Mouse (Mus musculus) kidney, embryonic 14.5 days (tissue): ENCODE data around the gene Tns3. TPM values are rescaled to one million over a fixed set of nuclear protein-coding genes. Genes with fewer than 3 reads are reported as not detected.

ENCODE experiments used
- ATAC-seq: fragments of 200-750 bp; cut with Nextera tagmentation; 2 replicates; pipeline ENCODE4 v1.8.0; 2017; ENCODE audit warnings: moderate number of reproducible peaks, mild to moderate bottlenecking, moderate TSS enrichment, moderate library complexity; ENCODE audit not compliant: low FRiP score, low TSS enrichment
- H3K27ac ChIP-seq: fragments of 300-500 bp; sonication (generic); 2 replicates; pipeline ENCODE4 v1.5.1; 2014; ENCODE audit warnings: low read depth, mild to moderate bottlenecking, low read length, moderate library complexity, mixed read lengths
- H3K27me3 ChIP-seq: fragments of 300-500 bp; sonication (generic); 2 replicates; pipeline ENCODE4 v1.6.1; 2014; ENCODE audit warnings: mild to moderate bottlenecking, low read length; ENCODE audit not compliant: control insufficient read depth, insufficient read depth
- H3K36me3 ChIP-seq: fragments of 300-500 bp; sonication (generic); 2 replicates; pipeline ENCODE4 v1.6.1; 2014; ENCODE audit warnings: low read length, mixed read lengths; ENCODE audit not compliant: control insufficient read depth, insufficient read depth
- H3K4me1 ChIP-seq: fragments of 300-500 bp; sonication (generic); 2 replicates; pipeline ENCODE4 v1.6.1; 2014; ENCODE audit warnings: low read length, mixed read lengths; ENCODE audit not compliant: control insufficient read depth, insufficient read depth
- H3K4me2 ChIP-seq: fragments of 300-500 bp; sonication (generic); replicated peaks from 2 replicates; pipeline ENCODE4 v1.6.1; 2014; ENCODE audit warnings: low read depth, mild to moderate bottlenecking, low read length
- H3K4me3 ChIP-seq: fragments of 300-500 bp; sonication (generic); 2 replicates; pipeline ENCODE4 v1.5.1; 2014; ENCODE audit warnings: mild to moderate bottlenecking, low read length
- H3K9ac ChIP-seq: fragments of 300-500 bp; sonication (generic); 2 replicates; pipeline ENCODE4 v1.6.1; 2014; ENCODE audit warnings: low read depth, mild to moderate bottlenecking, low read length, moderate library complexity
- H3K9me3 ChIP-seq: fragments of 300-500 bp; sonication (generic); 2 replicates; pipeline ENCODE4 v1.6.1; 2016; ENCODE audit warnings: low read length; ENCODE audit not compliant: control insufficient read depth
- WGBS: fragments of 180-500 bp; shearing (Covaris S2); extraction: QIAGEN DNeasy Blood & Tissue Kit; methylation state at CpG from one replicate; pipeline ENCODE4 v1.1.7; 2014; 5-methylcytosine and 5-hydroxymethylcytosine counted together
- polyA plus RNA-seq: library from polyadenylated mRNA; unstranded; fragments of >200 nt; fragmentation: Nextera tagmentation; extraction: Ambion mirVana; gene quantifications from 2 replicates; pipeline ENCODE4 v1.2.1, GENCODE M21; 2014

Tns3 gene
- polyA plus RNA-seq, 1 experiment from 2014 or later, result 20.3 TPM

DNA sequence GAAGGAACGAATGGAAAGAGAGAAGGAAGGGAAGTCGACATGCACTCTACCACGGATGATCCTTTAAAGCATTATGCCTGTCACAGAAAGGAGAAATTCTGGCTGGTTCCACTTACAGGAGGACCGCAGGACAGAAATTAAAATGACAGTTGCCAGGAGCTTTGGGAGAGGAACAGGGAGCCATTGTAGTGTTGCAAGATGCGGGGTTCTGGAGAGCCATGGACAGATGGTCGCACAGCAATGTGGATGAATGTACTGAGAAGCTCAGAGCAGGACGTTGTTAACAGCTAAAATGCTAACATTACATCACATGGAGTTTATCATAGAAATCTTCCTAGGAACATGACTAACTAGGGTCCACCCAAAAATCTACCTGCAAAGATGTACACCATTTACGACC lies 6.8 kb downstream of the Tns3 start:
- no peak for ATAC-seq
- Histone ChIP-seq H3K9ac (no peak overlapping the region), H3K36me3 (peaks cover 4% of the 10 kb centered on the region; the same call in 1 of the 2 replicates), H3K4me3 (no peak overlapping the region), H3K4me2 (no peak overlapping the region), H3K9me3 (no peaks in the 10 kb centered on the region), H3K27me3 (no peaks in the 10 kb centered on the region), H3K27ac (no peak overlapping the region), H3K4me1 (peaks cover 55% of the 10 kb centered on the region)
- 91% methylated on average over 8 of the region's 8 CpGs for WGBS

- peak; percentile 29; the same call in 1 of the 2 replicates for ATAC-seq
- no peaks in the 10 kb centered on the region for H3K27me3 ChIP-seq
- peaks cover 4% of the 10 kb centered on the region; the same call in 1 of the 2 replicates for H3K36me3 ChIP-seq
- peaks cover 54% of the 10 kb centered on the region for H3K4me1 ChIP-seq
- WGBS, result 56% methylated on average over 12 of the region's 12 CpGs
- no peaks in the 10 kb centered on the region for H3K9me3 ChIP-seq
- H3K4me2 ChIP-seq, result no peak overlapping the region
- H3K27ac ChIP-seq, result 0 out of 2 replicates have a peak overlapping the region, but pooled peaks have one; percentile 38
- H3K9ac ChIP-seq, result no peak overlapping the region
- no peak overlapping the region for H3K4me3 ChIP-seq
These were observed 7.6 kb downstream of the Tns3 start for GRCm38 (mm10) chr11:8656448-8657393.

- WGBS, result 75% methylated on average over 13 of the region's 13 CpGs
- Histone ChIP-seq H3K4me2 (no peak overlapping the region), H3K4me3 (no peak overlapping the region), H3K27ac (0 out of 2 replicates have a peak overlapping the region, but pooled peaks have one; percentile 11), H3K36me3 (no peaks in the 10 kb centered on the region), H3K27me3 (no peaks in the 10 kb centered on the region), H3K4me1 (peaks cover 44% of the 10 kb centered on the region), H3K9ac (no peak overlapping the region), H3K9me3 (no peaks in the 10 kb centered on the region)
- ATAC-seq, result no peak
These were observed 10.5 kb downstream of the Tns3 start for GRCm38 (mm10) chr11:8653800-8654295.

DNA sequence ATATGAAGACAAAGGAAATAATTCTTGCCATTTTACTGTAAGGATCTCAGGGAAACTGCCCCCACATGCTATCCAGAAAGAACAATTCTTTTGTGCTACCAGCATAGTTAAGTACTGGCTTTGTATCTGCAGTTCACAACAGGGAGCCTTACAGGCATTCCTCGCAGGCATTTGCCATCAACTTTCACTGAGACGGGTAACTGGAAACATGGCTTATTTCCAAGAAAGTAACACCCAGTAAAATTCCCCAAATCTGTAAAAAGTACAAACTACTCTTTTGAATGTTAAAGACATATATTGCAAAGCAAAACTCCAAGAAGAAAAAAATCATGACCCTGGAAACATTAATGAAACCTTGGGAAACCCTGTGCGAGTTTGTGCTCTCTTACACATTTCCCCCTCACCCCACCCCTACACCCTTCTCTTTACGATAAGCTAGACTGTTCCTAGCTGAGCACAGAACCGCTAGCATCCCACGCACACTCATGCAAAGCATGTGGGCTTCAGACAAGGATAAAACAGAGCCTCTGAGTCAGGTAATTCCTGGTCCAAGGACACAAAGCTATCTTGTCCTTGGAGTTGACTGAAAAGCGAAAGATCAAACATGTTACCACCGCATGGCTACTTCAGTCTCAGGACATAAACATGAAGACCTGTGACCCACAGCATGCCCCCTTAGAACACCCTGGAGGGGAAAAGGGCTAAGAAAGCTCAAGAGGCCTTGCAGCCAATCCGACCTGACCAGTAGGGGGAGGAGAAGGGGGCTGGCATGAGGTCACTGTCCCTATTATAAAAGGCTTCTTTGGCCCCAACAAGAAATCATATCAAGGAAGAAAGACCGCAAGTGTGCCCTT lies 11.3 kb downstream of the Tns3 start:
- no peaks in the 10 kb centered on the region for H3K27me3 ChIP-seq
- H3K9ac ChIP-seq, result no peak overlapping the region
- H3K9me3 ChIP-seq, result no peaks in the 10 kb centered on the region
- 0 out of 2 replicates have a peak, but pooled peaks have one; percentile 21 for ATAC-seq
- no peak overlapping the region for H3K4me2 ChIP-seq
- H3K36me3 ChIP-seq, result no peaks in the 10 kb centered on the region
- H3K4me1 ChIP-seq, result peaks cover 43% of the 10 kb centered on the region
- peak overlapping the region; percentile 34; the same call in 1 of the 2 replicates for H3K27ac ChIP-seq
- 52% methylated on average over 10 of the region's 10 CpGs for WGBS
- H3K4me3 ChIP-seq, result no peak overlapping the region

GRCm38 (mm10) chr11:8652116-8652714 lies 12.1 kb downstream of the Tns3 start:
- H3K27ac ChIP-seq, result peak overlapping the region; percentile 34; the same call in 1 of the 2 replicates
- no peaks in the 10 kb centered on the region for H3K9me3 ChIP-seq
- no peak overlapping the region for H3K4me3 ChIP-seq
- H3K9ac ChIP-seq, result no peak overlapping the region
- H3K36me3 ChIP-seq, result no peaks in the 10 kb centered on the region
- no peak for ATAC-seq
- H3K4me1 ChIP-seq, result peaks cover 43% of the 10 kb centered on the region
- 84% methylated on average over 10 of the region's 10 CpGs for WGBS
- H3K4me2 ChIP-seq, result no peak overlapping the region
- no peaks in the 10 kb centered on the region for H3K27me3 ChIP-seq

DNA sequence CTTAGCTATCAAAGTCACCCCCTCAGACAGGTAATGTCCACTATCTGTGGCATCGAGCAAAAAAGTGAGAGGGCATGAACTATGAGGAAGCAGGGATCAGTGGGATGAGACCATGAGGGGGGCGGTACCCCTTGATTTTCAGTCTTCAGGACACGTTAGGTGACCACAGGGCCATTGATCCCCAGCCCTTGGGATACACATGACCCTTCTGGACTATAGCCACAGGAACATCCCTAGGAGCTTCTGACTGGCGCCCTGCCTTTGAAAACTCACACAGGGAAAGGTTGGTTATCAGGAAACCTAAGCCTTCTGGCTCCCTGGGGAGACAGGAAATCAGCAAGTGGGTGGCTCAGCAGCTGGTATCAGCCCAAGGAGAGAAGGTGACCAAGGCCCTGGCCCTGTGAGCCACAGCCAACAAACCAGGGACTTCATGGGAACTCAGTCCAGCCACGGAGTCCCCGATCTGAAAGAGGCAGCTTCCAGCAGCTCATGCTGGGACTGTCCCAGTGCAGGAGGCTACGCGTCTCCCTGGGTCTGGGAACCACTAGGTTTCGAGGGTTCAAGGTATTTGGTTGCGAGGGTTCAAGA lies 12.8 kb downstream of the Tns3 start:
- Histone ChIP-seq H3K9me3 (no peaks in the 10 kb centered on the region), H3K27ac (no peak overlapping the region), H3K4me1 (peaks cover 36% of the 10 kb centered on the region), H3K4me2 (no peak overlapping the region), H3K9ac (no peak overlapping the region; the same call in 1 of the 2 replicates), H3K27me3 (no peaks in the 10 kb centered on the region), H3K36me3 (no peaks in the 10 kb centered on the region), H3K4me3 (no peak overlapping the region)
- 85% methylated on average over 10 of the region's 10 CpGs for WGBS
- no peak for ATAC-seq

DNA sequence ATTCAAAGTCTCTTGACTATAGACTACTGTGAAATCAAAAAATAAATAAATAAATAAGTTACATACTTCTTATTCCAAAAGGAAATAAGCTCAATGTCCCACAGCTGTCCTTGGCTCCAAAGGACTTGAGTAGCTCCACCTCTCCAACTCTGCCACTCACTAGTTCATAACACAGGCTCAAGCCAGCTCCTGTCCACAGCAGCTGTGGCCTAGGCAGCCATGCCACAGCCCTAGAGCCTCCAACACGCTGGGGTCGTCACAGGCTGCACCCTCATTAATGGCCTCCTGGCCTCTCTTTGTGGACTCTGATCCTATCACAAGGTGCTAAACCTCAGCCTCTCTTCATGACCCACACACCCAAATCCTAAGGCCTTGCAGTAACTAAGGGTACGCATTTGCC lies 18.7 kb downstream of the Tns3 start:
- Histone ChIP-seq H3K27me3 (no peaks in the 10 kb centered on the region), H3K4me1 (peaks cover 12% of the 10 kb centered on the region), H3K9me3 (no peaks in the 10 kb centered on the region), H3K4me2 (no peak overlapping the region), H3K4me3 (no peak overlapping the region), H3K9ac (no peak overlapping the region), H3K27ac (no peak overlapping the region), H3K36me3 (no peaks in the 10 kb centered on the region)
- no peak for ATAC-seq
- WGBS, result 72% methylated on average over 3 of the region's 3 CpGs

GRCm38 (mm10) chr11:8644272-8644671 lies 20.1 kb downstream of the Tns3 start:
- Histone ChIP-seq H3K9me3 (no peaks in the 10 kb centered on the region), H3K4me1 (peaks cover 16% of the 10 kb centered on the region)

More at GRCm38 (mm10) chr11:8644272-8644671, 20.1 kb downstream of the Tns3 start:
- 93% methylated on average over 2 of the region's 2 CpGs for WGBS
- no peak overlapping the region for H3K4me2 ChIP-seq
- H3K27me3 ChIP-seq, result no peaks in the 10 kb centered on the region
- no peaks in the 10 kb centered on the region for H3K36me3 ChIP-seq
- no peak overlapping the region for H3K4me3 ChIP-seq
- H3K9ac ChIP-seq, result no peak overlapping the region
- no peak for ATAC-seq
- H3K27ac ChIP-seq, result no peak overlapping the region
